Mouse (Mus musculus): ENCODE data around the gene Map2k5. TPM values are rescaled to one million over a fixed set of nuclear protein-coding genes. Genes with fewer than 3 reads are reported as not detected.

Gene Map2k5
- polyA plus RNA-seq, 1 experiment, result 27.7 TPM

- WGBS, result 4% methylated on average over 19 of the region's 20 CpGs
- TF ChIP-seq CTCF (IDR thresholded peaks at IDR 0.05; ENCODE audit: extremely low read depth, insufficient read depth, insufficient read length, insufficient replicate concordance) (no peak), POLR2A (IDR thresholded peaks at IDR 0.05; ENCODE audit: low read depth, low read length) (no peak)
- Histone ChIP-seq H3K27ac (ENCODE audit: insufficient read depth, low read length) (no peak overlapping the region), H3K4me1 (ENCODE audit: control insufficient read depth, insufficient read depth, insufficient read length) (peaks cover 16% of the 10 kb centered on the region), H3K27me3 (ENCODE audit: control insufficient read depth, insufficient read depth, low read length) (peaks cover 63% of the 10 kb centered on the region), H3K4me3 (ENCODE audit: extremely low read depth, insufficient read depth, insufficient read length) (no peak overlapping the region; the same call in 1 of the 2 replicates), H3K36me3 (ENCODE audit: control insufficient read depth, insufficient read depth, low read length) (no peaks in the 10 kb centered on the region)
- no peak for DNase-seq (ENCODE audit: low read depth in 1 of 2, low spot score in 2 of 2)
These were observed 230.8 kb downstream of the Map2k5 start for GRCm38 (mm10) chr9:63146856-63147274.

DNA sequence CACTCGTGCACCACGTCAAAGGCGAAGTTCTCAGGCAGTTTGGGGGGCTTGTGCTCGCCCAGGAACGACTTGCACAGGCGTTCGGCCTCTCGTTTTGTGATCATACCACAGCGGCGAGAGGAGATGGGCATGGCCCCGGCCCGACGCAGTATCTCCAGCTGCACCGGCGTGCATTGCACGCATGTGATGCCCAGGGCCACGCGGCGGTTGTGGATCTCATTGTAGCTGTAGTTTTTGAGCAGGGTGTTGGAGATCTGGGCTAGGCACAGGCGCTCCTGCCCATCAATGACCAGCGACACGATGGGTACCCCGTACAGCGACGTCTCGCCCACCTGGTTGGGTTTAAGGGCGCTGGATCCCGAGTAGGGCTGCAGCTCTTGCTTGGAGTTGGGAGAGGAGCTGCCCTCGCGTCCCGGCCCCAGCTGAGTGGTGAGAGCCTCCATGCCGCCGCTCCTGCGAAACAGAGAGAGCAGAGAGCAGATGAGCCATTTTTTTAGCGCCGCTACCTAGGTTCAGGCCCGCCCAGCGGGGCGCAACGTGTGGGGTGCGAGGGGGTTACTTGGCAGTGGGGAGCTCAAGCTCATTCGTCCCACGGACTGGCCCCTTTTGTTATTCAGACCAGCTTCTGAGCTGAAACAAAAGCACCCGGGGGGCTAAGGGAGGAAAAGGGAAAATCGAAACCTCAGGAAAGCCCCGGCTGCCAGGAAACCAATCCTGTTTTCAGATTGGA lies 231.4 kb downstream of the Map2k5 start:
- Histone ChIP-seq H3K36me3 (ENCODE audit: control insufficient read depth, insufficient read depth, low read length) (no peaks in the 10 kb centered on the region), H3K4me1 (ENCODE audit: control insufficient read depth, insufficient read depth, insufficient read length) (peaks cover 16% of the 10 kb centered on the region), H3K4me3 (ENCODE audit: extremely low read depth, insufficient read depth, insufficient read length) (no peak overlapping the region; the same call in 1 of the 2 replicates), H3K27me3 (ENCODE audit: control insufficient read depth, insufficient read depth, low read length) (peaks cover 64% of the 10 kb centered on the region), H3K27ac (ENCODE audit: insufficient read depth, low read length) (no peak overlapping the region)
- 5% methylated on average over 46 of the region's 46 CpGs for WGBS
- DNase-seq (ENCODE audit: low read depth in 1 of 2, low spot score in 2 of 2), result no peak
- TF ChIP-seq POLR2A (IDR thresholded peaks at IDR 0.05; ENCODE audit: low read depth, low read length) (no peak), CTCF (IDR thresholded peaks at IDR 0.05; ENCODE audit: extremely low read depth, insufficient read depth, insufficient read length, insufficient replicate concordance) (no peak)

DNA sequence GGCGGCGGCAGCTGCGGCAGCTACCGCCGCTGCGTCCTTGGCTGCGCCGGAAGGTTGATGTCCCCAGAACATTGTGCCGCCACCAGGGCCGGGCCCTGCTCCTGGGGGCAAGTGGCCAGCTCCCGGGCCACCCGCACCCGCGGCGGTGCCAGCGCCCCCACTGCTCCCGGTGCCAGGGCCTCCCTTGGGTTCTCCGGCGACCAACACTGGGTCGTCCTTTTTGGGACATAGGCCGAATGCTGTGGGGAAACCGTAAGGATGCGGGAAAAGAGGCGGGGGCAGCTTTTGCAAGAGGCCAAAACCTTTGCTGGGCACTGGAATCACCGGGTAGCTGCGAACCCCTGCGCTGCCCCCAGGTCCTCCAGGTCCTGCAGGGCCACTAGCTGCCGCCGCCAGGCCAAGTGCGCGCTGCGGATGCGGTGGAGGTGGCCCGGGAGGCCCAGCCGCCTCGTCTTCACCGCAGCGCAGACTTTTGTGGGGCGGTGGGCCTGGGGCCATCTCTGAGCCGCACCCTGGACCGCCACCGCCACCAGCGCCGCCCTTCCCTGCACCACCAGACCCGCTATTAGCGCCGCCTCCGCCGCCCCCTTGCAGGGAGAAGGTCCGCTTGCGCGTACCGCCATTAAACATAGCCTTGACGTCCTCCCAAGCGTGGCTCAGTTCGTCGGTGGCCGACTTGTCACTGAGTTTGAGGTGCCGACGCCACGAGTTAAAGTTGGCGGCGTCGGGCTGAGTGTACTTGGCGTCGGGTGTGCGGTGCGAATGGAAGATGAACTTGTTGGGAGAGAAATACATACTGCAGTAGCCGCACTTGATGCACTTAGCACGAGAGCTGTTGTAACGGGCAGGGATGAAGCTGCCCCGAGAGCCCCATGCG lies 232.2 kb downstream of the Map2k5 start:
- WGBS, result 4% methylated on average over 73 of the region's 73 CpGs

DNA sequence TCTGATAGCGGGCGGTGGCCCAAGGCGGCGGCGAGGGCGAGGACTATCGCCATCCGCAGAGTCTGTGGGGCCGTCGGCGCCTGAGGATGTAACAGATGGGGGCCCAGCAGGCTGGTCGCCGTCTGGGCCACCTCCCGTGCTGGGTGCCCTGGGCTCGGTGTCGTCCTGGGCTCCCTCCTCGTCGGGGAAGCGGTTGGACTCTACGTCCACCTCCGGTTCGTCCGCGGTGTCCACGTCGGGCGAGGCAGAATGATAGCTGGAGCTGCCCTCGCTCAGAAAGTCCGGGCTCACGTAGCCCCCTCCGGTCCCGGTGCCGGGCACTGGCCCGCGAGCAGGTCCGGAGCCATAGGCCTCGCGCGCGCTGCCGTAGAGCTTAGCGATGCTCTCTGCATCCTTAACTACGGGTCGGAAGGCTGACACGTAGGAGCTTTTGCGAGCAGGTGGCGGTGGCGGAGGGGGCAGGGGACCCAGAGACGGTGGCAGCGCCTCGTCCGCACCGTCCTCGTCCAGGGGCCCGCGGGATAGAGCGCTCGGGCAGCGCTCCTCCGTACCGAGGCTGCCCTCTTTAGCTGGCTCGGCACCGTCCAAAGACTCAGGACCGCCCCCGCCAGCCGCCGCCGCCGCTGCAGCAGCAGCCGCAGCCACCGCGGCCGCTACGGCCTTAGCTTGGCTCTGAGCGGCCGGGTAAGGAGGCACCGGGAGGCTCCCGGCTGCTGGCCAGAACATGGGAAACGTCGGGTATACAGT lies 233.0 kb downstream of the Map2k5 start:
- Histone ChIP-seq H3K36me3 (ENCODE audit: control insufficient read depth, insufficient read depth, low read length) (no peaks in the 10 kb centered on the region), H3K4me1 (ENCODE audit: control insufficient read depth, insufficient read depth, insufficient read length) (peaks cover 16% of the 10 kb centered on the region), H3K4me3 (ENCODE audit: extremely low read depth, insufficient read depth, insufficient read length) (no peak overlapping the region), H3K27ac (ENCODE audit: insufficient read depth, low read length) (no peak overlapping the region), H3K27me3 (ENCODE audit: control insufficient read depth, insufficient read depth, low read length) (peaks cover 62% of the 10 kb centered on the region)
- DNase-seq (ENCODE audit: low read depth in 1 of 2, low spot score in 2 of 2), result no peak
- TF ChIP-seq POLR2A (IDR thresholded peaks at IDR 0.05; ENCODE audit: low read depth, low read length) (no peak), CTCF (IDR thresholded peaks at IDR 0.05; ENCODE audit: extremely low read depth, insufficient read depth, insufficient read length, insufficient replicate concordance) (no peak)
- 5% methylated on average over 73 of the region's 80 CpGs for WGBS

More for the DNA sequence above, 232.2 kb downstream of the Map2k5 start:
- peaks cover 62% of the 10 kb centered on the region for H3K27me3 ChIP-seq (ENCODE audit: control insufficient read depth, insufficient read depth, low read length)
- H3K27ac ChIP-seq (ENCODE audit: insufficient read depth, low read length), result no peak overlapping the region
- peaks cover 16% of the 10 kb centered on the region for H3K4me1 ChIP-seq (ENCODE audit: control insufficient read depth, insufficient read depth, insufficient read length)
- no peak for DNase-seq (ENCODE audit: low read depth in 1 of 2, low spot score in 2 of 2)
- no peaks in the 10 kb centered on the region for H3K36me3 ChIP-seq (ENCODE audit: control insufficient read depth, insufficient read depth, low read length)
- TF ChIP-seq CTCF (IDR thresholded peaks at IDR 0.05; ENCODE audit: extremely low read depth, insufficient read depth, insufficient read length, insufficient replicate concordance) (no peak), POLR2A (IDR thresholded peaks at IDR 0.05; ENCODE audit: low read depth, low read length) (no peak)
- no peak overlapping the region for H3K4me3 ChIP-seq (ENCODE audit: extremely low read depth, insufficient read depth, insufficient read length)

DNA sequence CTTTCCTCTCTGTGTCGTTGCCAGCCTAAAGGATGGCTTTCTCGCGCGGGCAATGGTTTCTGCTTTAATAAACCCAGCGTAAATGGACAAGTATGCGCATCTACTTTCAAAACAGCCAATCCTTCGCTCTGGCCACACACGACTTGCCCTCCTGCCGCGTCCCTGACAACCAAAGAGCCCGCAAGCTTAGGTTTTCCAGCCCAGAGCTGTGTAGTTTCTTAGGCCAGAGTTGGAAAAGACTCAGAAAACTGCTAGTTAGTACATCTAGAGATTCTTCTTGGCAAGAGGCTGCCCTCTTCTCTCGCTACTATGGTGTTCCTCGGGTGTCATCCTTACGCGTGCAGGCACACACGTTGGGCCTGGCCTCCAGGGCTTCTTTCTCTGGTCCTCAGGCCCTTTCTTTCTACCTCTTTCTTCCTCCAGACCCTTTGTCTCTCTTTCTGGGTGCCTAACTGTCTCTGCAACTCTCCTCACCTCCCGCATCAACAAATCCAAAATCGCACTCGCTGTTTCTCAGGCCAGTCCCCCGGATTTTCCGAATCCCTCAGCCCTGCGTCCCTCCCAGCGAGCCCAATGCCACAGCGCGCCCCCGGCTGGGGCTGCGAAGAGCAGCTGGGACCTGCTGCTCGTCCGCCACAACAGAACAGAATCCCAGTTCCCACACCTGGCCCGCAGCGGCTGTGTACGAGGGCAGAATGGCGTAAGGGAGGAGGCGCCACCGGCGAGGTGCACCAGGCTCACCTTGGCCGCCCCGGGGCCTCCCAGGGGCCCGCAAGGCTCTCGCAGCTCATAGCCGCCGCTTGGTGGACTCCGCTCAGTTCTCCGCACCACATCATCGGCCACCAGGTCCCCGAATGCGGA lies 233.8 kb downstream of the Map2k5 start:
- peaks cover 16% of the 10 kb centered on the region for H3K4me1 ChIP-seq (ENCODE audit: control insufficient read depth, insufficient read depth, insufficient read length)
- H3K27ac ChIP-seq (ENCODE audit: insufficient read depth, low read length), result no peak overlapping the region
- H3K27me3 ChIP-seq (ENCODE audit: control insufficient read depth, insufficient read depth, low read length), result peaks cover 60% of the 10 kb centered on the region
- no peaks in the 10 kb centered on the region for H3K36me3 ChIP-seq (ENCODE audit: control insufficient read depth, insufficient read depth, low read length)
- 6% methylated on average over 47 of the region's 47 CpGs for WGBS
- H3K4me3 ChIP-seq (ENCODE audit: extremely low read depth, insufficient read depth, insufficient read length), result no peak overlapping the region
- TF ChIP-seq CTCF (IDR thresholded peaks at IDR 0.05; ENCODE audit: extremely low read depth, insufficient read depth, insufficient read length, insufficient replicate concordance), result no peak
- TF ChIP-seq POLR2A (IDR thresholded peaks at IDR 0.05; ENCODE audit: low read depth, low read length), result no peak
- no peak for DNase-seq (ENCODE audit: low read depth in 1 of 2, low spot score in 2 of 2)

DNA sequence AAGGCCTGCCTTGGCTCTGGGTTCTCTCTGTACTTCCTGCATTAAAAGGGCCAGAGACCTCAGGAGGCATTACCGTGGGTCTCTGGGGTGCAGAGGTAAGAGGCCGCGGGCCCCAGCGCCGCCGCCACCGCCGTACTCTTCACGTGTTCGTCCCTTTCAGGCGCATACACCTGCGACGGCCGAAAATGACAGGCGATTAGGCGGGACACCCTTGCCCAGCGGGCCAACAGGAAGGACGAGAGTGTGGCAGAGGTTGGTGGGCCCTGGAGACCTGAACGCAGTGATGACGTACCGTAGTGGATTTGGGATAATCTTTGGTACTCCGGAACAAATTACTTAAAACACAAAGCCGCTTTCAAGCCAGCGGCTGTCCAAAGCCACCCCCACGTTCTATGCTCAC lies 234.5 kb downstream of the Map2k5 start:
- DNase-seq (ENCODE audit: low read depth in 1 of 2, low spot score in 2 of 2), result no peak
- H3K36me3 ChIP-seq (ENCODE audit: control insufficient read depth, insufficient read depth, low read length), result no peaks in the 10 kb centered on the region
- TF ChIP-seq POLR2A (IDR thresholded peaks at IDR 0.05; ENCODE audit: low read depth, low read length), result no peak
- no peak for TF ChIP-seq CTCF (IDR thresholded peaks at IDR 0.05; ENCODE audit: extremely low read depth, insufficient read depth, insufficient read length, insufficient replicate concordance)
- peaks cover 19% of the 10 kb centered on the region for H3K4me1 ChIP-seq (ENCODE audit: control insufficient read depth, insufficient read depth, insufficient read length)
- H3K4me3 ChIP-seq (ENCODE audit: extremely low read depth, insufficient read depth, insufficient read length), result no peak overlapping the region
- WGBS, result 2% methylated on average over 25 of the region's 25 CpGs
- H3K27ac ChIP-seq (ENCODE audit: insufficient read depth, low read length), result no peak overlapping the region
- H3K27me3 ChIP-seq (ENCODE audit: control insufficient read depth, insufficient read depth, low read length), result peaks cover 60% of the 10 kb centered on the region
